10 mouse cellular contexts compared by ENCODE assay signal in genomic region chr2:33452140-33452539, GRCm38 (mm10). TPM values are rescaled to one million over a fixed set of nuclear protein-coding genes. Genes with fewer than 3 reads are reported as not detected.
DNase-seq lines count a peak whose midpoint lies in the region; ATAC-seq lines count a peak whose summit lies in the region.
"Had no signal": no experiment of that assay in that cellular context is flagged by ENCODE, and none has a peak within 500 bp of the region (broad histone marks: within the 10 kb centered on the region; RNA-seq: fewer than 3 reads in every experiment).

No protein-coding gene starts in this region.

- no peak overlapping the region for H3K27ac ChIP-seq in liver, embryonic 11.5 days (ENCODE audit: low read depth, low read length)
- H3K27ac ChIP-seq: limb, embryonic 12.5 days; neural tube, embryonic 15.5 days had no signal

- H3K9me3 ChIP-seq in liver, embryonic 11.5 days (ENCODE audit: control insufficient read depth, low read length) = no peaks in the 10 kb centered on the region
- H3K9me3 ChIP-seq: limb, embryonic 12.5 days; neural tube, embryonic 15.5 days had no signal

- H3K4me1 ChIP-seq in liver, embryonic 11.5 days (replicated peaks; ENCODE audit: control insufficient read depth, insufficient read depth, low read length) = peaks cover 3% of the 10 kb centered on the region; the same call in 1 of the 2 replicates

- 36% methylated on average over 4 of the region's 4 CpGs for WGBS in liver, embryonic 11.5 days

- peaks cover 20% of the 10 kb centered on the region; the same call in 1 of the 2 replicates for H3K36me3 ChIP-seq in liver, embryonic 11.5 days (ENCODE audit: control insufficient read depth, insufficient read depth, low read length)

- no peaks in the 10 kb centered on the region for H3K27me3 ChIP-seq in liver, embryonic 11.5 days (replicated peaks; ENCODE audit: control insufficient read depth, insufficient read depth, low read length)
- H3K27me3 ChIP-seq: limb, embryonic 12.5 days; neural tube, embryonic 15.5 days had no signal

- H3K4me2 ChIP-seq in liver, embryonic 11.5 days = no peak overlapping the region
- H3K4me2 ChIP-seq: limb, embryonic 12.5 days; neural tube, embryonic 15.5 days had no signal

- H3K4me3 ChIP-seq in liver, embryonic 11.5 days (ENCODE audit: low read depth, low read length) = no peak overlapping the region
- H3K4me3 ChIP-seq: limb, embryonic 12.5 days; neural tube, embryonic 15.5 days had no signal

- peak; percentile 32 for DNase-seq in ovary, postnatal 36 days (ENCODE audit: low spot score)
- DNase-seq in ovary, postnatal 14 days (ENCODE audit: low spot score) = no peak
- no peak for DNase-seq in liver, embryonic 11.5 days (ENCODE audit: low spot score)
- DNase-seq in yolk sac, embryonic 10.5 days (ENCODE audit: low spot score) = peak; percentile 43
- DNase-seq in testis, postnatal 10 days (ENCODE audit: low spot score) = no peak
- no peak for DNase-seq in cerebellum, postnatal 25 days

- no peak overlapping the region for H3K9ac ChIP-seq in liver, embryonic 11.5 days (ENCODE audit: low read depth, low read length)
- H3K9ac ChIP-seq: limb, embryonic 12.5 days; neural tube, embryonic 15.5 days had no signal

- 0 out of 2 replicates have a peak, but pooled peaks have one; percentile 56 for ATAC-seq in erythroid progenitor cell, adult 5-6 weeks (replicated peaks; ENCODE audit: low FRiP score, poor library complexity, severe bottlenecking)
- ATAC-seq in liver, embryonic 11.5 days (replicated peaks; ENCODE audit: low FRiP score) = peak; percentile 49; the same call in 1 of the 2 replicates
- ATAC-seq: forebrain, embryonic 16.5 days had no signal

RNA-seq across cellular contexts. Expression of gene Zbtb43, which starts 16.2 kb away (rescaled TPM):
- total RNA-seq in erythroid progenitor cell, adult 5-6 weeks (2015; ENCODE audit: low replicate concordance) = 4.7 and 5.0 TPM in 2 replicates
- 7.9 and 10.1 TPM in 2 replicates for total RNA-seq in erythroid progenitor cell, adult 5-6 weeks (2017; ENCODE audit: low replicate concordance)
- polyA plus RNA-seq in liver, embryonic 11.5 days (2014; fragmentation: Nextera tagmentation; extraction: Ambion mirVana) = 12.0 and 14.1 TPM in 2 replicates

RNA-seq across cellular contexts. Expression of gene Zbtb34, which starts 21.0 kb away (rescaled TPM):
- total RNA-seq in erythroid progenitor cell, adult 5-6 weeks (2015; ENCODE audit: low replicate concordance) = 2.1 and 7.2 TPM in 2 replicates
- total RNA-seq in erythroid progenitor cell, adult 5-6 weeks (2017; ENCODE audit: low replicate concordance) = 1.1 and 1.3 TPM in 2 replicates
- polyA plus RNA-seq in liver, embryonic 11.5 days (2014; fragmentation: Nextera tagmentation; extraction: Ambion mirVana) = 6.1 and 7.6 TPM in 2 replicates

Comparison
In these comparisons a context has a peak if more than half of its experiments do, and no peak if none do; other contexts are left out.
1. DNase-seq: peak in ovary, postnatal 36 days (single experiment) and yolk sac, embryonic 10.5 days (single experiment); none in ovary, postnatal 14 days (single experiment), liver, embryonic 11.5 days (single experiment), testis, postnatal 10 days (single experiment) and cerebellum, postnatal 25 days (0 of 2).